Mouse (Mus musculus): ENCODE results near the gene Osm. TPM values are rescaled to one million over a fixed set of nuclear protein-coding genes. Genes with fewer than 3 reads are reported as not detected.
A peak's percentile ranks its signal among the peaks of the same experiment; 100 is the strongest.

Gene Osm
- total RNA-seq, 2 experiments from 2014 or later, result not detected

DNA sequence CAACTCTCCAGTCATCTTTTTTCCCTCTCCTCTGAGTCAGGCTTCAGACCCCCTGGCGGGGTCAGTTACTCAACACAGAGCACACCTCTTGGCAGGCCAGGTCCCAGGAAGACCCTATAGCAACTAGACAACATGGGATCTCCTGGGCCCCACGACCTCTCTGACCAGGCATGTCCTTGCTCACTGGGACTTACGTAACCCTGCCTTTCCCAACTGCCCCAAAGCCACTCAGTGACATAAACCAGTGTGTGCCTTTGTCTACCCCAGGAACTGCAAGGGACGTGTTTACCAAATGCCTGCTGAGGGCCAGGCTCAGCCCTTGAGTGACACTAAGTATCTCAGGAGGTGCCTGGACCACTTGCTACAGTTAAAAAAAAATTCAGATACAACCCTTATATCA lies 6.4 kb upstream of the Osm start:
- intact Hi-C loops (cut with DNase I), result no loop called here
- TF ChIP-seq CTCF (IDR thresholded peaks at IDR 0.05), result no peak
- no peak overlapping the region for H3K4me3 ChIP-seq
- no peak for DNase-seq
- no peak overlapping the region for H3K27ac ChIP-seq

DNA sequence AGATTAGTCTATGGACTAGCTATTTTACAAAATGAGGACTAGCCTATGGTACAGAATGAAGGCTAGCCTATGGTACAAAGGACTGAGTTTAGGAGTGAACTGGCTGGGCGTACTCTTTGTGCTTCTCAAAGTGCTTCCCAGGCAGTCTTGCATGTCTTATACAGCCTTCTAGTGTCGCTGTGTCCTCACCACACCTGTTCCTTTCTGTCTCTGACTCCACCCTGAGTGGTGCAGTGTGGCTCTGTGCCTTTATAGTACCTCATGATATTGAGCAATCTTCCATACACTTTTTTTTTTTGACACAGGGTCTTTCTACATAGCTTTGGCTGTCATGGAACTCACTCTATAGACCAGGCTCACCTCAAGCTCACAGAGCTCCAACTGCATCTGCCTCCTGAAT lies 4.8 kb upstream of the Osm start:
- no peak for DNase-seq
- TF ChIP-seq CTCF (IDR thresholded peaks at IDR 0.05), result no peak
- intact Hi-C loops (cut with DNase I), result no loop called here
- no peak overlapping the region for H3K27ac ChIP-seq
- no peak overlapping the region for H3K4me3 ChIP-seq

DNA sequence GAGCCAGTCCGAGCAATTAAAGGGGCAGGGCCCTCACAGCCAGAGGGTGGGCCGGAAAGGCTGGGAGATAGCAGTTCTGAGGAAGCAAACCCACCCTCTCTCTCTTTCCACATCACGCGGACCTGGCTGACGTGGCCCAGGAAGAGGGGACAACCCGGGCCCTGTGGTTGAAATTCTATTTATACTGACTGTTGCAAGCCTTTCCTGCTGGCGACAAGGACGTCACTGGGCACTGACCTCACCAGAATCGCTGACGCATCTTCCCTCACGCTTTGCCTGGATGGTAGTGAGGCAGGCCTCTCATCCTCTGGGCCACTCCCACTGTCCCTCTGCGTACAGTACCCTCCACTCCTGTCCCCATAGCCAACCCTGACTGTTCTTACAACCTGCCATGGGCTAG lies 3.6 kb upstream of the Osm start:
- Histone ChIP-seq H3K27ac (no peak overlapping the region), H3K4me3 (no peak overlapping the region)
- intact Hi-C loops (cut with DNase I), result no loop called here
- no peak for TF ChIP-seq CTCF (IDR thresholded peaks at IDR 0.05)
- DNase-seq, result no peak

DNA sequence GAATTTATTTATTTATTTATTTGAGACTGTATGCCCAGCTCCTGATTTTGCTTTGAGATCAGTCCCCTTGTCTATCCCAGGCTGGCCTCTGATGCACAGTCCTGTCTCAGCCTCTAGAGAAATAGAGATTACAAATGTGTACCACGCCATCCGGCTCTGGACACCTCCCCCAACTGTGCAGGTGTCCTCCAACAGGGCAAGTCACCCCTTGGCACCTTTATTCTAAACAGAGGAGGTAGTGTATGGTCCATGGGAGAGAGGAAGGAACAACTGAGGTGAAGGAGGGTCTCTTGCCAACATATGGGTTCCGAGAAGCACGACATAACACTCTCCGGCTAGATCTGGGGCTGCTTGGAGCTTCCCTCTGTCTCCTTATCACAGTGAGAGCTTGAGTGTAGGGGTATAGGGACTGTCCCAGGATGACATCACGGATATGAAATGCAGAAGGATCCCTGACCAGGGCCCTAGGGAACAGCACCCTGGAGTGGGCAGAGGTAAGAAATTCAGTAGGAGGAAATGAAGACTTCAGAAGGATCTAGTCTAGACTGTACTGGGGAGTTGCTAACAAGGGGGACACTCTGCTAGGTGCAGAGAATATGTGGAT lies 1.1 kb upstream of the Osm start:
- Histone ChIP-seq H3K27ac (no peak overlapping the region), H3K4me3 (no peak overlapping the region)
- intact Hi-C loops (cut with DNase I), result no loop called here
- no peak for DNase-seq
- no peak for TF ChIP-seq CTCF (IDR thresholded peaks at IDR 0.05)

DNA sequence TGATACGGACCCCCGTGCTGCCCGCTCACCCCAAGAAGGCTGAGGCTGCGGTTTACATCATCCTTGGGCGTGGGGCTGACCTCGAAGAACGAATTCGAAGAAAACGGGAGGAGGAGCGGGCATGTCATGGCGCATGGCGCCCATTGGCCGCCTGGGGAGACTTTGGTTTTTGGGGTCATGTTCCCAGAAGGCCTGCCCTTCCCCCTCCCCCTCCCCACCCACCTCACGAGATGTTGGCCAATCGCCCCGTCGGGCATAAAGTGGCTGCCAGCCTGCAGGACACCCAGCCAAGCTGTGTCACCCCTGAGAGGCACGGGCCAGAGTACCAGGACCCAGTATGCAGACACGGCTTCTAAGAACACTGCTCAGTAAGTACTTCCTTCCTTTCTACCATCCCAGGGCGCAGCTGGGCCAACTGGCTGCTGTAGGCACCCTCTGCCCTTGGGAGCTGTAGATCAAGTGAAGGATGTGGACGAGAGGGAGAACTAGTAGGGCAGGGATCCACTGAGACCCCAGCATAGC lies 387 bp downstream of the Osm start:
- intact Hi-C loops (cut with DNase I), result no loop called here
- H3K27ac ChIP-seq, result no peak overlapping the region
- no peak for TF ChIP-seq CTCF (IDR thresholded peaks at IDR 0.05)
- DNase-seq, result no peak
- H3K4me3 ChIP-seq, result peak overlapping the region; percentile 45

DNA sequence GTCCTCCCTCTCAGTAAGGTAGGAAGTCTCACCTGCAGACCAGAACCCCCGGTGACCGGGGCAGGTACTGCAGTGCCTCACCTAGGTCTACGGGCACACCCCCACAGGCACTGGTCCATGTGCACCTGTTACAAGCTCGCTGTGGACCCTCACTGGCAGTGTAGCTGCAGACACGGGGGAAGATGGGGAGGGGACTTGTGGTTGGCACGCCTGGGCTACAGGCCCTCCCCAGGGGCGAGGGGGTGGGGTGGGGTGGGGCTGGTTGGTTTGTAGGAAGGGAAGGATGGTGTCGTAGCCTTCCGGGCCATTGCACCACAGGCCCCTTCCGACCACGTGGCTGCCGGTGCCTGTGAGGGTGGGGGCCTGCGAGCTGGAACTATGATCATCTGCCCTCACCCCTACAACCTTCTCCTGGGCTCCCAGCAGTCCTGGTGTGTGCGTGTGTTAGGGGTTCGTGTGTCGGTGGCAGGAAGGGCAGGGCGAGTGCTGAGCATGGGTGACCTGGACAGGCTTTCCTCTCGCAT lies 1.2 kb downstream of the Osm start:
- no peak overlapping the region for H3K27ac ChIP-seq
- H3K4me3 ChIP-seq, result peak overlapping the region; percentile 45; the same call in 1 of the 2 replicates
- no peak for TF ChIP-seq CTCF (IDR thresholded peaks at IDR 0.05)
- no peak for DNase-seq
- intact Hi-C loops (cut with DNase I), result no loop called here

DNA sequence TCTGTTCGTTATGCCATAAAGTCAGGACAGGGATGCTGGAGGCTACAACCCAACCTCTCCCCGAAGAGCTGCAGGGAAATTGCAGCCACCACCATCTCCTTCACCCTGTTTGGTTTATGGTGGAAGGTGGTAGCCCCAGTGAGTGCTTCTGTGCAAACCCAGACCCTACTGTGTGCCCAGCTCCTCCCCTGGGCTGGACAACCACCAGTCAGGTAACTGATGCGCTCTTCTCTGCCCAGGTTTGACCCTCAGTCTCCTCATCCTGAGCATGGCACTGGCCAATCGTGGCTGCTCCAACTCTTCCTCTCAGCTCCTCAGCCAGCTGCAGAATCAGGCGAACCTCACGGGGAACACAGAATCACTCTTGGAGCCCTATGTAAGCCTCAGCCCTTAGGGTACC lies 1.9 kb downstream of the Osm start:
- H3K27ac ChIP-seq, result no peak overlapping the region
- intact Hi-C loops (cut with DNase I), result no loop called here
- no peak for TF ChIP-seq CTCF (IDR thresholded peaks at IDR 0.05)
- no peak for DNase-seq
- H3K4me3 ChIP-seq, result no peak overlapping the region

DNA sequence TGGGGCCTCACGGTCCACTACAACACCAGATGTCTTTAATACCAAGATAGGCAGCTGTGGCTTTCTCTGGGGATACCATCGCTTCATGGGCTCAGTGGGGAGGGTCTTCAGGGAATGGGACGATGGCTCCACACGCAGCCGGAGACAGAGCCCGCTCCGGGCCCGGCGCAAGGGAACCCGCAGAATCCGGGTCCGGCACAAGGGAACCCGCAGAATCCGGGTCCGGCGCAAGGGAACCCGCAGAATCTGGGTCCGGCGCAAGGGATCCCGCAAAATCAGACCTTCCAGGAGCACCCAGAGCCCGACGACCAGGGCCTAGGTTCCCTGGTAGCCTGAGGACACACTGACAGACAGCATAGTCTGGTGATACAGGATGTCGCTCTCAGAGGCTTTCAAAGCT lies 3.5 kb downstream of the Osm start:
- intact Hi-C loops (cut with DNase I), result no loop called here
- Histone ChIP-seq H3K4me3 (no peak overlapping the region), H3K27ac (no peak overlapping the region)
- no peak for TF ChIP-seq CTCF (IDR thresholded peaks at IDR 0.05)
- DNase-seq, result no peak

DNA sequence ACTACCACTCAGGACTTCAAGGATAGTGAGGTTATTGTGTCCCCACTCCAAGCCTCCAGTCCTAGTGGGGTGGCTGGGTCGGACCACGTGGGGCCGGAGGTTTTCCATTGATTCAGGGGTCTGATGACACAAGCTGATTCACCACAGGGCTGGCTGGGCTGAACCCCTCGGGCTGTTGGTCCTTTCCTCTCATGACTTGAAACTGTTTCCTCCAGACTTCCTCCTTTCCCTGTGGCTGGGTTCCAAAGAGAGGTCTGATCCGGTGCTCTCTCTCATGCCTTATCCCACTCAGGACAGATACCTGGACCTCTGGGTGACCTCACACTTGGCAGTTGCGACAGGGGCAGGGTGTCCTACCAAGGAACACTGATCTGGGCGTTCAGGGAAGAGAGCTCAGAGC lies 3.9 kb downstream of the Osm start:
- H3K4me3 ChIP-seq, result no peak overlapping the region
- H3K27ac ChIP-seq, result no peak overlapping the region
- no peak for TF ChIP-seq CTCF (IDR thresholded peaks at IDR 0.05)
- DNase-seq, result no peak
- intact Hi-C loops (cut with DNase I), result no loop called here

DNA sequence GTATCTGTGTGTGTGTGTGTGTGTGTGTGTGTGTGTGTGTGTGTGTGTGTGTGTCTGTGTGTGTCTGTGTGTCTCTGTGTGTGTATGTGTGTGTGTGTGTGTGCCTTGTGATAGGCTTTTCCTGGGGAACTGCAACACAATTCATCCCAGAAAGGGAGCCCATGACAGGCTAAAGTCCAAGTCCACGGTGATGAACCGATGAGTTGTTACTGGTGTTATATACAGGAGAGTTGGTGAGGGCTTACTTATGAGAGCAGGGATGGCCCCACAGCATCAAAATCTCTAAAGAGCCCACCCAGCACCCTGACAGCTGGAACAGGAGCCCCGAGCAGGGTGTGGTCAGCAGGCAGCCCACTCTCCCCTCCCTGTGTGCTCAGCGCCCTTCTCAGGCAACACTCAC lies 5.0 kb downstream of the Osm start:
- no peak for TF ChIP-seq CTCF (IDR thresholded peaks at IDR 0.05)
- intact Hi-C loops (cut with DNase I), result no loop called here

DNA sequence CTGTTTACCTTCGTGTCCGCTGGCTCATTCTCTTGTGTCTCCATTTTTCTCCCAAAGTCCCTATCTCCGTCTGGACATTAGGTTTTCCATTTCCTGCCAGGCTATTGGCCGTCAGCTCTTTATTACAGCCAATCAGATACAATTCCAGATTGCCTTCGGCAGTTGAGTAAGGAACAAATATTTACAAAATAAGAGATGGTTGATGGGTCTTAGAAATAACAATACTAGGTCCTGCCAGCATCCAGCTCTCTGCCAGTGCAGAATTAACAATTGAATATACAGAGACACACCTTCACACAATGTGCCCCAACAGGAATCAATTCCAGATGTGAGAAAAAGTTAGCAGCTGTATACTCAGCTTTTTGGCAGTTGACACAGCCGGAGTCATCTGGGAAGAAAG lies 9.9 kb downstream of the Osm start:
- Histone ChIP-seq H3K27ac (no peak overlapping the region), H3K4me3 (no peak overlapping the region)
- intact Hi-C loops (cut with DNase I), result no loop called here
- DNase-seq, result no peak
- no peak for TF ChIP-seq CTCF (IDR thresholded peaks at IDR 0.05)

More for the DNA sequence above, 5.0 kb downstream of the Osm start:
- no peak overlapping the region for H3K27ac ChIP-seq
- DNase-seq, result no peak
- H3K4me3 ChIP-seq, result no peak overlapping the region

DNA sequence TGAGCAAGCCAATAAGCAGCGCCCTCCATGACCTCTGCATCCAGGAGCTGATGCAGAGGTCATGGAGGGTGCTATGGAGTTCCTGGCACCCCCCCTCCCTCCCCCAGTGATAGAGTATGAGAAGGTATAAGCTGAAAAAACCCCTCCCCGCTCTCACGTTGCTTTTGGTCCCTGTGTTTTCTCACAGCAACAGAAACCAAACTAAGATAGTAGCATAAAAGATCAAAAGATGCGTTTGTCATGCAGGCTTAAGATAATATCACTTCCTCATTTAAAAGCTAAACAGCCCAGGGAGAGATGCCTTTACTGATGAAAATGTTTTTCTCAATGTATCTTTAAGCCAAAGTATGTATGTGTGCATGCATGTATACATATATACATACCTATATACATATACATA lies 10.4 kb downstream of the Osm start:
- DNase-seq, result no peak
- H3K27ac ChIP-seq, result no peak overlapping the region
- TF ChIP-seq CTCF (IDR thresholded peaks at IDR 0.05), result no peak
- no peak overlapping the region for H3K4me3 ChIP-seq
- intact Hi-C loops (cut with DNase I), result no loop called here

DNA sequence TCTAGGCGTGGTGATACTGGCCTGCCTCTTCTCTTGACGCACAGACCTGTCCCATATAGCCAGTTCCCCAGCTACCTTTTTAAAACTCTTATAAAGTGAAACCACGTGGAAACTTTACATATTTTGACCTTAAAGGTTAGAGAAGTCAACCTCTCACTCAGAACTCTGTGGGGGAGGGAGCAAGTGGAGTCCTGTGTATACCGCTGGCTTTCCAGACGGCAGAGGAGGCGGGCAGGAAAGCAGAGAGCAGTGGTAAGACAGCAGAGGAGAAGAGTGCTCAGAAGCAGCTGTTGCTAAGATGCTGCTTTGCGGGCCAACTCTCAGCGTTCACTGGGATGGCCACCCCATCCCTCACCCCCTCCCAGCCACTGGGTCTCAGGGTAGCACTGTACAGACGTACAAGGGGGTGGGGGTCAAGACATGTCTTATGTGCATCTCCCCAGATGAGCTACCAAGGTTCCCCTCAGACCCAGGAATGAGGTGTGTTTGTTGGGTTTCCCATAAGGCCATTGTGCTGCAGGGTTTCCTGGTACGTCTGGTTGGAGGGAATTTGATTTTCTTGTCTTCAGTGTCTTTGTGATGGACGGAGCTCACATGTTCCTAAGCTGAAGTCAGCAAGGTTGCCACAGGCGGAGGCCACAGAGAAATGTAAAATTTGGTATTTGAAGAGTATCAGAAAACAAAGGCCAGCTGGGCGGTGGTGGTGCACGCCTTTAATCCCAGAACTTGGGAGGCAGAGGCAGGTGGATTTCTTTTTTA lies 11.2 kb downstream of the Osm start:
- intact Hi-C loops (cut with DNase I), result no loop called here
- Histone ChIP-seq H3K4me3 (no peak overlapping the region), H3K27ac (no peak overlapping the region)
- no peak for DNase-seq
- no peak for TF ChIP-seq CTCF (IDR thresholded peaks at IDR 0.05)
